Mouse (Mus musculus) thymus, adult 2 months (tissue): ENCODE data around the gene Scamp3.

Experiments used
- CTCF ChIP-seq: fragments of 200-500 bp; IDR thresholded peaks from 2 replicates; pipeline ENCODE4 v1.5.1; 2012; ENCODE audit warnings: mild to moderate bottlenecking, control low read depth, low read length, moderate library complexity, borderline replicate concordance; ENCODE audit not compliant: control insufficient read depth, poor library complexity, insufficient read depth; ENCODE audit errors: extremely low read depth
- POLR2A ChIP-seq: fragments of 200-500 bp; IDR thresholded peaks from 2 replicates; pipeline ENCODE4 v1.6.1; 2012; ENCODE audit warnings: mild to moderate bottlenecking, low read length, control low read depth, moderate library complexity; ENCODE audit not compliant: control insufficient read depth, poor library complexity, insufficient read depth; ENCODE audit errors: extremely low read depth

DNA sequence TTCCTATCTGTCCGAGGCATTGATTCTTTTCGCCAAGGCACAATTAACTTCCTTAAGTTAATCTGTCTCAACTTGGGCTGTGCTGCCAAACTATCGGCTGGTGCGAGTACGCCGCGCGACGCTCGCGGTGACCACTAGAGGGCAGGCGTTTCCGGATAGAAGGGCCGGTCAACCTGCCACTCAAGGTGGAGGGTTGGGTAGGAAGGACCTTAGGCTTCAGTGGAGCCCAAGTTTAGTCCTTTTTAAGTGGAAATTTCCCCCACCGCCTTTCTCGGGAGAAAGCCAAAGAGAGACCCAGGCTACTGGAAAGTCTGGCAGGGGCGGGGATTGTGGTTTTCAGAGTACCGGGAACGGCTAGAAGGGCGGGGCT lies 50.9 kb downstream of the Scamp3 start:
- no peak for TF ChIP-seq POLR2A
- TF ChIP-seq CTCF, result peak; percentile 96
